Mouse (Mus musculus): ENCODE data around the gene Adarb1. TPM values are rescaled to one million over a fixed set of nuclear protein-coding genes. Genes with fewer than 3 reads are reported as not detected.

The Adarb1 gene
- total RNA-seq, 1 experiment, result 6.3 TPM

DNA sequence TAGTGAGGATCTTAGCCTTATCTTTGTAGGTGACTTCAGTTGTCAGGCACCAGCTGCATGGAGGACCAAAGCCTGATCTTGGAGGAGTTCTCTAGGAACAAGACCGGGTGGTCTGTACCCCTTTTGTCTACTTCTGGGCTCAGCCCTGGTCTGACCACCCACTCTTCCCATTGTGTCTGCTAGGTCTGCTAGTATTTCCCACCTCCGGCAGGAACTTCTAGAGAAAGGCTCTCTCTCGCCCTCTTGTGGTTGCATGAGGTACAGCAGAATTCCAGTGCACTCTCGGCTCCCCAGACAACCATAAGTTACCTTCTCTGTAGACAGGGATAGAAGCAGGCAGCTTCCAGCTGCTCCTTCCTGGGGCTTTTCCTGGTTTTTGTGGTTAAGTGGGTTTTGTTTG is 165.3 kb downstream of the Adarb1 start:
- no peak for TF ChIP-seq MAFK (IDR thresholded peaks at IDR 0.05; ENCODE audit: insufficient read depth, low read depth, low read length)
- no peak for TF ChIP-seq HCFC1 (IDR thresholded peaks at IDR 0.05; ENCODE audit: borderline replicate concordance, insufficient read depth, low read length)
- TF ChIP-seq CHD2 (IDR thresholded peaks at IDR 0.05; ENCODE audit: low read depth, low read length), result no peak
- peak; percentile 96 for TF ChIP-seq ZC3H11A (IDR thresholded peaks at IDR 0.05; ENCODE audit: borderline replicate concordance, low read depth, low read length)
- TF ChIP-seq ZNF384 (IDR thresholded peaks at IDR 0.05; ENCODE audit: low read depth, low read length), result no peak
- in situ Hi-C loops (cut with MboI; ENCODE audit: low sequenced_read_pairs in 2 of 2, unreplicated experiment in 2 of 2), result loop anchor here (5.0 to 10.0 kb wide), 2 partner anchors 118 to 120 kb away; no protein-coding TSS in a partner anchor
- Histone ChIP-seq H3K9me3 (ENCODE audit: control insufficient read depth, insufficient read depth, low read depth, low read length) (no peaks in the 10 kb centered on the region), H3K36me3 (ENCODE audit: control insufficient read depth, insufficient read depth, low read length, poor library complexity, severe bottlenecking) (no peaks in the 10 kb centered on the region), H3K9ac (ENCODE audit: insufficient read depth, low read depth, low read length, poor library complexity, severe bottlenecking) (no peak overlapping the region), H3K4me3 (ENCODE audit: insufficient read depth in 1 of 2, low read depth in 1 of 2, low read length in 2 of 2, poor library complexity in 1 of 2, severe bottlenecking in 1 of 2) (no peak overlapping the region), H3K4me1 (ENCODE audit: control insufficient read depth in 2 of 2, insufficient read depth in 2 of 2, low read length in 2 of 2, poor library complexity in 1 of 2) (peaks cover 5 to 24% of the 10 kb centered on the region in 2 experiments; a peak in 3 of 4 replicates), H3K27ac (ENCODE audit: insufficient read depth, low read depth, low read length, poor library complexity, severe bottlenecking) (no peak overlapping the region)
- DNase-seq (ENCODE audit: low read depth, low spot score), result peak; percentile 90

DNA sequence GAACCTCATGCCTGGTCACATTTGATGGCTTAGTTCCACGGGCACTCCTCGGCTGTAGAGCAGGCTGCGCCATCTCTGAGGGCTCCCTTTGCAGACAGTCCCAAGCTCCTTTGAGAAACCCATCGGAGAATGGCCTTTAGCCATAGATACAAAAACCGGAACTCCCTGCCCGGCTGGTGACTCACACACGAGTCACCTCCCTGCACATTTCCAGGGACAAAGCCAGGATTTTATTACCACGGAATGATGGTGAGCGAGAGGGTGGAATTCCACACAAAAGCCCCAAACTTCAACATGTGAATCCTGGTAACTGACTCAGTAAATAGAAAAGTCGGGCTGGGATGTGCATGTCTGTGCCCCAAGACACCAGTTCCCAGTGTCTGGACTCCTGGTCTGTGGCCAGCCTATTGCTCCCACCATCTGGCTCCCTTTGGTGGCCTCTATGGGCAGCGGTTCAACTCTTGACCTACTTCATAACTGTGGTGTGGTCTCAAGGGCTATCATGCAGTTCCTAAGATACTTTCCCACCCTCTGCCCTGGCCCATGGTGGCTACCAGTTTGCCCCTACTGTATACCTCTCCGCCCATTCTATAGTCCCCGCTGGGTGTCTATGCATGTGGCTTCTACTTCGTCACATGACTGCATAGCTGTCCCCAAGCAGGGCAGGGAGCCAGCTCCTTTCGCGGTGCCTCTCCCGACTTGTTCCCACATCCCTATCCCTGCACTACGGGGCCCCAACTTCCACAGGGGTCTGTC is 166.1 kb downstream of the Adarb1 start:
- no peak overlapping the region for H3K4me3 ChIP-seq (ENCODE audit: insufficient read depth in 1 of 2, low read depth in 1 of 2, low read length in 2 of 2, poor library complexity in 1 of 2, severe bottlenecking in 1 of 2)
- no peaks in the 10 kb centered on the region for H3K9me3 ChIP-seq (ENCODE audit: control insufficient read depth, insufficient read depth, low read depth, low read length)
- H3K9ac ChIP-seq (ENCODE audit: insufficient read depth, low read depth, low read length, poor library complexity, severe bottlenecking), result no peak overlapping the region; the same call in 1 of the 2 replicates
- in situ Hi-C loops (cut with MboI; ENCODE audit: low sequenced_read_pairs in 2 of 2, unreplicated experiment in 2 of 2), result loop anchor here (5.0 to 10.0 kb wide), 2 partner anchors 117 to 120 kb away; no protein-coding TSS in a partner anchor
- TF ChIP-seq HCFC1 (IDR thresholded peaks at IDR 0.05; ENCODE audit: borderline replicate concordance, insufficient read depth, low read length), result no peak
- TF ChIP-seq CHD2 (IDR thresholded peaks at IDR 0.05; ENCODE audit: low read depth, low read length), result peak; percentile 12; the same call in 1 of the 2 replicates
- peaks cover 5 to 24% of the 10 kb centered on the region in 2 experiments; a peak in 3 of 4 replicates for H3K4me1 ChIP-seq (ENCODE audit: control insufficient read depth in 2 of 2, insufficient read depth in 2 of 2, low read length in 2 of 2, poor library complexity in 1 of 2)
- no peaks in the 10 kb centered on the region for H3K36me3 ChIP-seq (ENCODE audit: control insufficient read depth, insufficient read depth, low read length, poor library complexity, severe bottlenecking)
- DNase-seq (ENCODE audit: low read depth, low spot score), result no peak
- H3K27ac ChIP-seq (ENCODE audit: insufficient read depth, low read depth, low read length, poor library complexity, severe bottlenecking), result no peak overlapping the region

DNA sequence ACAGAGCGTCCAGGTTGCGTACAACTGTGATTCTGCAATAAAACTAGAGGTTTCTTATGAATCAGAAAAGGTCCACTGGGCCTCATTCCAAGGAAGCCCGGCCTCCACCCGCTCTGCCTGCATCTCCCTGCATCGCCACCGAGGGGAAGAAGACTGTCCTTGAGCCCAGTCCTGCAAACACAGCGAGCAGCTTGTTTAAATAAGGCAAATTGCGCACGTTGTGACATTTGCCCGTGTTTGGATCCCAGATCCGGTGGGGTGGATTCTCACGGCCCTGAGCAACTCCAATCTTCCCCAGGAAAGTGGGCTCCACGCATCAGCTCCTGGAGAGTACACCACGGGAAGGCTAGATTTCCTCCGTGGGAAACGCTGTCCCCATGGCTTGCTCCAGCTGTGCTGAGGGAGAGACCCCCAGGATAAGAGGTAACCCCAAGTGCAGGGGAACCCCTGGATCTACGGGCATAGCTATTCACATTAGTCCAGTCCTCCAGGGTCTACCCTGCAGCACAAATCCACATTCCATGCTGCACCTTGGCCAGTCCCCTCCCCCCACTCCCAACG is 166.8 kb downstream of the Adarb1 start:
- DNase-seq (ENCODE audit: low read depth, low spot score), result no peak
- Histone ChIP-seq H3K36me3 (ENCODE audit: control insufficient read depth, insufficient read depth, low read length, poor library complexity, severe bottlenecking) (no peaks in the 10 kb centered on the region), H3K9ac (ENCODE audit: insufficient read depth, low read depth, low read length, poor library complexity, severe bottlenecking) (peak overlapping the region; percentile 2; the same call in 1 of the 2 replicates), H3K27ac (ENCODE audit: insufficient read depth, low read depth, low read length, poor library complexity, severe bottlenecking) (no peak overlapping the region), H3K4me3 (ENCODE audit: insufficient read depth in 1 of 2, low read depth in 1 of 2, low read length in 2 of 2, poor library complexity in 1 of 2, severe bottlenecking in 1 of 2) (no peak overlapping the region), H3K4me1 (ENCODE audit: control insufficient read depth in 2 of 2, insufficient read depth in 2 of 2, low read length in 2 of 2, poor library complexity in 1 of 2) (peaks cover 5 to 27% of the 10 kb centered on the region in 2 experiments; a peak in 3 of 4 replicates), H3K9me3 (ENCODE audit: control insufficient read depth, insufficient read depth, low read depth, low read length) (no peaks in the 10 kb centered on the region)
- in situ Hi-C loops (cut with MboI; ENCODE audit: low sequenced_read_pairs in 2 of 2, unreplicated experiment in 2 of 2), result loop anchor here (5.0 to 10.0 kb wide), 2 partner anchors 117 to 119 kb away; no protein-coding TSS in a partner anchor
- TF ChIP-seq HCFC1 (IDR thresholded peaks at IDR 0.05; ENCODE audit: borderline replicate concordance, insufficient read depth, low read length) (no peak), CHD2 (IDR thresholded peaks at IDR 0.05; ENCODE audit: low read depth, low read length) (no peak), MAFK (IDR thresholded peaks at IDR 0.05; ENCODE audit: insufficient read depth, low read depth, low read length) (no peak), ZC3H11A (IDR thresholded peaks at IDR 0.05; ENCODE audit: borderline replicate concordance, low read depth, low read length) (no peak)

DNA sequence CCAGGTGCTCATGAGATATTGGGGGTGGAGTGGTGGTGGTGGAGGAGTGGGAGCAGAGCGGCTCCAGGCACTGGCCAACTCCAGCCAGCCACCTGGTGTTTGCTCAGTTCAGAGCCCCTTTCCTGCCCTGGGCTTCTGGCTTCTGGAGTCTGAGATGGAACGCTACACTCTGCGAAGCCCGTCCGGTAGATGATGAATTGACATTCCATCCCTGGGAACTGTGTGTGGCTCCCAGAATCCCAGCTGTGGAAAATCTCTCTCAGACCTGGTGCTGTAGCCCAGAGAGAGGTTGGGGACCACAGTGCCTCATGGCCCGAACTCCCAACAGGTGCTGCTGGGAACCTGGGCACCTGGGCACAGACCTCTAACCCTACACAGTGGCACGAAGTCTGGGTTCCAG is 170.4 kb downstream of the Adarb1 start:
- Histone ChIP-seq H3K9me3 (ENCODE audit: control insufficient read depth, insufficient read depth, low read depth, low read length) (no peaks in the 10 kb centered on the region), H3K9ac (ENCODE audit: insufficient read depth, low read depth, low read length, poor library complexity, severe bottlenecking) (no peak overlapping the region), H3K27ac (ENCODE audit: insufficient read depth, low read depth, low read length, poor library complexity, severe bottlenecking) (no peak overlapping the region; the same call in 1 of the 2 replicates), H3K4me1 (ENCODE audit: control insufficient read depth in 2 of 2, insufficient read depth in 2 of 2, low read length in 2 of 2, poor library complexity in 1 of 2) (peaks cover 4 to 22% of the 10 kb centered on the region in 2 experiments; a peak in 3 of 4 replicates), H3K36me3 (ENCODE audit: control insufficient read depth, insufficient read depth, low read length, poor library complexity, severe bottlenecking) (no peaks in the 10 kb centered on the region), H3K4me3 (ENCODE audit: insufficient read depth in 1 of 2, low read depth in 1 of 2, low read length in 2 of 2, poor library complexity in 1 of 2, severe bottlenecking in 1 of 2) (no peak overlapping the region)
- no peak for TF ChIP-seq MAFK (IDR thresholded peaks at IDR 0.05; ENCODE audit: insufficient read depth, low read depth, low read length)
- TF ChIP-seq ZNF384 (IDR thresholded peaks at IDR 0.05; ENCODE audit: low read depth, low read length), result no peak
- no peak for TF ChIP-seq CHD2 (IDR thresholded peaks at IDR 0.05; ENCODE audit: low read depth, low read length)
- no peak for TF ChIP-seq HCFC1 (IDR thresholded peaks at IDR 0.05; ENCODE audit: borderline replicate concordance, insufficient read depth, low read length)
- no peak for TF ChIP-seq ZC3H11A (IDR thresholded peaks at IDR 0.05; ENCODE audit: borderline replicate concordance, low read depth, low read length)
- in situ Hi-C loops (cut with MboI; ENCODE audit: low sequenced_read_pairs in 2 of 2, unreplicated experiment in 2 of 2), result no loop called here
- no peak for DNase-seq (ENCODE audit: low read depth, low spot score)

Measured in ES-E14 (cell line).